Comparison of ENCODE assay signal across 9 mouse cellular contexts in genomic region chr2:25292856-25293255, GRCm38 (mm10). TPM values are rescaled to one million over a fixed set of nuclear protein-coding genes. Genes with fewer than 3 reads are reported as not detected.
A peak's percentile ranks its signal among the peaks of the same experiment; 100 is the strongest.
DNase-seq lines count a peak whose midpoint lies in the region; ATAC-seq and TF ChIP-seq lines count a peak whose summit lies in the region.
"Had no signal": no experiment of that assay in that cellular context is flagged by ENCODE, and none has a peak within 500 bp of the region (broad histone marks: within the 10 kb centered on the region; RNA-seq: fewer than 3 reads in every experiment).

No protein-coding gene starts in this region.

- peak; percentile 88 for TF ChIP-seq CTCF in lung, embryonic 14.5 days (IDR thresholded peaks at IDR 0.05; ENCODE audit: low read depth)

- H3K27ac ChIP-seq in intestine, embryonic 16.5 days (ENCODE audit: low read length): no peak overlapping the region
- H3K27ac ChIP-seq in lung, embryonic 14.5 days (ENCODE audit: low read depth): no peak overlapping the region

- 0% methylated on average over 1 of the region's 1 CpGs for WGBS in intestine, embryonic 16.5 days
- 0% methylated on average over 1 of the region's 1 CpGs for WGBS in lung, embryonic 14.5 days

- no peaks in the 10 kb centered on the region for H3K9me3 ChIP-seq in intestine, embryonic 16.5 days (ENCODE audit: control insufficient read depth, low read length)
- H3K9me3 ChIP-seq in lung, embryonic 14.5 days (ENCODE audit: low read depth, low read length): no peaks in the 10 kb centered on the region

- peaks cover 8% of the 10 kb centered on the region for H3K4me1 ChIP-seq in intestine, embryonic 16.5 days (ENCODE audit: control insufficient read depth, insufficient read depth, low read length)
- no peaks in the 10 kb centered on the region for H3K4me1 ChIP-seq in lung, embryonic 14.5 days (ENCODE audit: insufficient read depth)

- peak overlapping the region; percentile 46; the same call in 1 of the 2 replicates for H3K9ac ChIP-seq in intestine, embryonic 16.5 days (ENCODE audit: low read depth, low read length)
- no peak overlapping the region for H3K9ac ChIP-seq in lung, embryonic 14.5 days

- 0 out of 2 replicates have a peak, but pooled peaks have one; percentile 29 for ATAC-seq in intestine, embryonic 16.5 days
- peak; percentile 46; the same call in 1 of the 2 replicates for ATAC-seq in lung, embryonic 14.5 days (ENCODE audit: insufficient read depth)

- H3K27me3 ChIP-seq in intestine, embryonic 16.5 days (replicated peaks; ENCODE audit: control insufficient read depth, insufficient read depth, low read length): peaks cover 65% of the 10 kb centered on the region
- peaks cover 65% of the 10 kb centered on the region for H3K27me3 ChIP-seq in lung, embryonic 14.5 days (ENCODE audit: insufficient read depth, low read length)

- H3K36me3 ChIP-seq in intestine, embryonic 16.5 days (ENCODE audit: control insufficient read depth, insufficient read depth, low read length): no peaks in the 10 kb centered on the region
- no peaks in the 10 kb centered on the region for H3K36me3 ChIP-seq in lung, embryonic 14.5 days (ENCODE audit: insufficient read depth)

- DNase-seq in adrenal gland, adult (ENCODE audit: inconsistent age in 2 of 2, low spot score in 1 of 2): peak; percentile 58 to 90
- DNase-seq in adrenal gland, adult 8-10 months: no peak
- DNase-seq in CD8-positive naive resting alpha-beta T cell, adult 2 months (ENCODE audit: low read depth in 2 of 2, low spot score in 2 of 2): peak; percentile 64 to 70
- peak; percentile 60 for DNase-seq in c-Kit-positive CD71-positive TER-119-positive erythroid progenitor cells, embryonic 14.5 days (ENCODE audit: low spot score)
- peak; percentile 90 for DNase-seq in gastrocnemius, postnatal 10 days
- peak; percentile 86 for DNase-seq in lung, embryonic 14.5 days
- DNase-seq in right cerebral cortex, postnatal 4 days: peak; percentile 84

- no peak overlapping the region for H3K4me3 ChIP-seq in intestine, embryonic 16.5 days (ENCODE audit: low read length)
- no peak overlapping the region; the same call in 1 of the 2 replicates for H3K4me3 ChIP-seq in lung, embryonic 14.5 days (ENCODE audit: low read depth, low read length)

- peak overlapping the region; percentile 67 for H3K4me2 ChIP-seq in intestine, embryonic 16.5 days (ENCODE audit: low read depth, low read length)
- H3K4me2 ChIP-seq in lung, embryonic 14.5 days: no peak overlapping the region

RNA-seq across cellular contexts. Expression of gene Lrrc26, which starts 3.1 kb away (rescaled TPM):
- not detected for total RNA-seq in adrenal gland, adult 8-10 months (2022)
- total RNA-seq in gastrocnemius, postnatal 10 days (2021): under 1 TPM in 1 of 2 experiments, not detected in 1; 0.26 TPM
- polyA plus RNA-seq in intestine, embryonic 16.5 days (2015; fragmentation: Nextera tagmentation; extraction: Ambion mirVana): 1.9 and 2.5 TPM in 2 replicates
- polyA plus RNA-seq in lung, embryonic 14.5 days (2014; fragmentation: Nextera tagmentation; extraction: Ambion mirVana): 0.46 and 0.89 TPM in 2 replicates
- total RNA-seq: left cerebral cortex, postnatal 25 days had no signal

RNA-seq across cellular contexts. Expression of gene Tmem210, which starts 4.9 kb away (rescaled TPM):
- total RNA-seq in adrenal gland, adult 8-10 months (2022): not detected
- not detected for total RNA-seq in gastrocnemius, postnatal 10 days (2021)
- not detected in 2 replicates for polyA plus RNA-seq in intestine, embryonic 16.5 days (2015; fragmentation: Nextera tagmentation; extraction: Ambion mirVana)
- polyA plus RNA-seq in lung, embryonic 14.5 days (2014; fragmentation: Nextera tagmentation; extraction: Ambion mirVana): not detected in 2 replicates
- total RNA-seq: left cerebral cortex, postnatal 25 days had no signal

RNA-seq across cellular contexts. Expression of gene Anapc2, which starts 20.6 kb away (rescaled TPM):
- 100 to 1,000 TPM in 3 of 4 experiments, 10 to 100 TPM in 1; 94.6 to 118 (median 102) TPM for total RNA-seq in adrenal gland, adult 8-10 months (2022)
- 10 to 100 TPM; 35.2 to 52.2 TPM for total RNA-seq in gastrocnemius, postnatal 10 days (2021)
- 91.4 and 97.3 TPM in 2 replicates for polyA plus RNA-seq in intestine, embryonic 16.5 days (2015; fragmentation: Nextera tagmentation; extraction: Ambion mirVana)
- polyA plus RNA-seq in lung, embryonic 14.5 days (2014; fragmentation: Nextera tagmentation; extraction: Ambion mirVana): 109 and 119 TPM in 2 replicates

RNA-seq across cellular contexts. Expression of gene Ssna1, which starts 20.6 kb away (rescaled TPM):
- total RNA-seq in adrenal gland, adult 8-10 months (2022): 10 to 100 TPM; 44.4 to 48.7 (median 47.0) TPM
- total RNA-seq in gastrocnemius, postnatal 10 days (2021): 10 to 100 TPM; 39.5 to 40.3 TPM
- polyA plus RNA-seq in intestine, embryonic 16.5 days (2015; fragmentation: Nextera tagmentation; extraction: Ambion mirVana): 176 and 200 TPM in 2 replicates
- 217 and 229 TPM in 2 replicates for polyA plus RNA-seq in lung, embryonic 14.5 days (2014; fragmentation: Nextera tagmentation; extraction: Ambion mirVana)

RNA-seq across cellular contexts. Expression of gene Grin1, which starts 26.1 kb away (rescaled TPM):
- total RNA-seq in adrenal gland, adult 8-10 months (2022): 10 to 100 TPM; 13.0 to 21.3 (median 17.8) TPM
- under 1 TPM; 0.47 to 0.63 TPM for total RNA-seq in gastrocnemius, postnatal 10 days (2021)
- 1.7 and 2.1 TPM in 2 replicates for polyA plus RNA-seq in intestine, embryonic 16.5 days (2015; fragmentation: Nextera tagmentation; extraction: Ambion mirVana)
- 0.78 and 0.84 TPM in 2 replicates for polyA plus RNA-seq in lung, embryonic 14.5 days (2014; fragmentation: Nextera tagmentation; extraction: Ambion mirVana)
